Mouse (Mus musculus) forelimb bud, embryonic 11.5 days (tissue): ENCODE measurements around the gene Ccdc85b.

ENCODE experiments used
- DNase-seq: peaks from one replicate; pipeline ENCODE4 v3.0.0-alpha.2; 2012; ENCODE audit warnings: low read depth, low spot score

Ccdc85b gene

DNA sequence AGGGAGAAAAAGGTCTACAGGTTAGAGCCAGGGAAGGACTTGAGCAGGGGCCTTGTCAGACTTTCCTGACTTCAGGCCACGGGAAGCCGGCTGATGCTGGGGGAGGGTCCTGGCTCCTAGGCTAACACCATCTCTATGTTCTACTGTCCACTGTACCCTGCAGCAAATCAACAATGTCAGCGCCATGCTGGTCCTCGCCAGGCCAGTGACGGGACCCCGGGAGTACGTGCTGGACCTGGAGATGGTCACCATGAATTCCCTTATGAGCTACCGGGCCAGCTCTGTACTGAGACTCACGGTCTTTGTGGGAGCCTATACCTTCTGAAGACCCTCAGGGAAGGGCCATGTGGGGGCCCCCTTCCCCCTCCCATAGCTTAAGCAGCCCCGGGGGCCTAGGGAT, 23.7 kb upstream of the Ccdc85b start:
- DNase-seq, result no peak

- DNase-seq, result no peak
Observed at GRCm38 (mm10) chr19:5480016-5480415, 22.3 kb upstream of the Ccdc85b start.

GRCm38 (mm10) chr19:5477668-5478300, 20.1 kb upstream of the Ccdc85b start:
- DNase-seq, result no peak

DNA sequence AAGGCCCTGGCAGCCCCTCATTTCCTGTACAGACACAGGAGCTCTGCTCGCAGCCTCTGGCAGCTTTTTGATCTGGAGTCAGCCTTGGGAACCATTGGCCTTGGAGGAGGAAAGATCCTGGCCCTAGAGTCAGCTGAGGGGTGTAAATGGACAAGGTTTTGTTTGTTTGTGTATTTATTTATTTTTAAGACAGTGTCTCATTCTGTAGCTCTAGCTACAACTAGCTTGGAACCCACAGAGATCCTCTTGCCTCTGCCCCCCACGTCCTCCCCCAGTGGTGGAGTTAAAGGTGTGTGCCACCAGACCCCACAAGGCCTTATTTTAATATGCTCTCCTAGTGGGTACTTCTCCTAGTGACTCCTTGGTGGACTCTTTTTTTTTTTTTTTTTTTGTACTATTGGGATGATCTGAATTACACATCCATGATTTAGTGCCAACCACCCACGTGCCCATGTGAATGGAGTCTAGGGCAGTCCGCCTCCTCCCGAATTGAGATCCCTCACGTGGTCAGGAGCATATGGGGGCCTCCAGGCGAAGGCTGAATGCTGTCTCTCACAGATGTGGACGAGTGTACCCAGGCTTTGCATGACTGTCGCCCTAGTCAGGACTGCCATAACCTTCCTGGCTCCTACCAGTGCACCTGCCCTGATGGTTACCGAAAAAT, 19.4 kb upstream of the Ccdc85b start:
- DNase-seq, result no peak

- no peak for DNase-seq
Observed at GRCm38 (mm10) chr19:5475069-5475714, 17.5 kb upstream of the Ccdc85b start.

GRCm38 (mm10) chr19:5474281-5475068, 16.8 kb upstream of the Ccdc85b start:
- DNase-seq, result no peak

GRCm38 (mm10) chr19:5473720-5474119, 16.0 kb upstream of the Ccdc85b start, which contains the start of gene Efemp2:
Gene Efemp2 (plus strand): TSS chr19:5473954.
- peak; percentile 65 for DNase-seq

DNA sequence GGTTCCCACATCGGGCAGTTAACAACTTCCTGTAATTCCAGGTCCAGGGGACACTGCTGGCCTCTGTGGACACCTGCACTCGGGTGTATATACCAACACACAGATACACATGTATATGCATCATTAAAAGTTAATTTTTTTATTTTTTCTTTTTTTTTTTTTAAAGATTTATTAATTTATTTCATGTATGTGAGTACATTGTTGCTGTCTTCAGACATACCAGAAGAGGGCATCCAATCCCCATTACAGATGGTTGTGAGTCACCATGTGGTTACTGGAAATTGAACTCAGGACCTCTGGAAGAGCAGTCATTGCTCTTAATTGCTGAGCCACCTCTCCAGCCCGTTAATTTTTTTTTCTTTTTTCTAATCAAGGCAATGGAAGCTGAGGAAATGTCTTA, 15.2 kb upstream of the Ccdc85b start:
- no peak for DNase-seq

GRCm38 (mm10) chr19:5471846-5472245, 14.2 kb upstream of the Ccdc85b start:
- DNase-seq, result no peak

DNA sequence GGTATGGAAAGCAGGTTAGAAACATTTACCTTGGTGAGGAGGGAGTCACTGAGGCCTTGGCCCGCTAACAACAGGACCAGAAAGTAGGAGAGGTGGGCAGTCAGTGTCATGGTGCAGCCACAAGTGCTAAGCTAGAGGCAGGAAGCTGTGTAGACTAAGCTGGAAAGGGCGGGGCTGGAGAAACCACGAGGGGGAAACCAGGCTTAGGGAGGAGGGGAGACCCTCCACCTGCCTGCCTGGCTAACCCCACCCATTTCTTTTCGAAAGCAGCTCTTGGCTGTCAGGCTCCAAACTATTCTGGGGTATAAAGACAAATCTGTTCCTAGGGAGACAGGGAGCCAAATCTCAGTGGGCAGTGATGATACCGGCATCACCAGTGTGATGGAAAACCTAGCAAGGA, 10.7 kb upstream of the Ccdc85b start, which contains the start of gene Ctsw:
TSS of gene Ctsw (minus strand) at position 134 of the 400 bp plus-strand sequence.
- no peak for DNase-seq

DNA sequence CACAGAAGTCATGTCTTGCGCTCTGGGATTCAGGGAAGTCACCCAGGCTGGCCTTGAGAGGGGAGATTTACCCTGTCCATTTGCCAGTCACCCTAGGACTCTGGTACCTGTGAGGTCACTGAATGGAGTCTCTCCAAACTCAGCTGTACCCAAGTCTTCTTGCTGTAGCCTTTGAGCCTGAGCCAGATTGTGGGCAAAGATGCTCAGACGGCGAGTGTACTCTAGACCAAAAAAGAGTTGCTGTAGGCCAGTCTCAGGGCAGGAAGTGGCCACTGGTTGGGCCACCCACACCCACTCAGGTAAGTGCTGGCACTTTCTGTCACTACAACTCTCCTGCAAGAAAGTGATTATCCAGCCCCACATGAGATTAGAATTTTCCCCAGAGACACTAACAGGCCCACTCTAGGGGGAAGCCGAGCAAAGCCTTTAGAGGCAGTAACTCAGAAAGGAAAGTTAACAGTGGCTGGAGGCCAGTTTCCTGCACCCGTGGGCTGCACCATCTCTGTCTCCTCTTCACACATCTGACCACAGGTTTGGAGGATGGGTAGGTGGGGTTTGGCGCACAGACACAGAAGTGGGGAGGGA, 9.3 kb upstream of the Ccdc85b start:
- DNase-seq, result no peak

GRCm38 (mm10) chr19:5465037-5465436, 7.3 kb upstream of the Ccdc85b start:
- no peak for DNase-seq

GRCm38 (mm10) chr19:5463791-5464562, 6.3 kb upstream of the Ccdc85b start:
- DNase-seq, result peak; percentile 85

DNA sequence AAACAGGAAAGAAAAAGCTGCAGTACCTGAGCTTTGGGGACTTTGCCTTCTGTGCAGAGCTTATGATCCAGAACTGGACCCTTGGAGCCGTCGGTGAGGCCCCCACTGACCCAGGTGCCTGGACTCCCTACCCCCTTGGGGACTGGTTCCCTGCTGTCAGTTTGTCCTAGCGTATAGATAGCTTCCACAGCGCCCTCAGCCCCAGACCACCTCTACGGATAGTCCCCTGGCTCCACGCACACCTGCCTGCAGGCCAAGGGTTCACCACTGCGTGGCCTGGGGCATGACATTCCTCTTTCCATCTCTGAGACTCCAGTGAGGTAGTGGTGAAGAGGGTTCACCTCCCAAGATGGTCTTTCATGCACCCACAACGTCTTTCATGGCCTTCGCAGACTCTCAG, 5.5 kb upstream of the Ccdc85b start:
- DNase-seq, result no peak

DNA sequence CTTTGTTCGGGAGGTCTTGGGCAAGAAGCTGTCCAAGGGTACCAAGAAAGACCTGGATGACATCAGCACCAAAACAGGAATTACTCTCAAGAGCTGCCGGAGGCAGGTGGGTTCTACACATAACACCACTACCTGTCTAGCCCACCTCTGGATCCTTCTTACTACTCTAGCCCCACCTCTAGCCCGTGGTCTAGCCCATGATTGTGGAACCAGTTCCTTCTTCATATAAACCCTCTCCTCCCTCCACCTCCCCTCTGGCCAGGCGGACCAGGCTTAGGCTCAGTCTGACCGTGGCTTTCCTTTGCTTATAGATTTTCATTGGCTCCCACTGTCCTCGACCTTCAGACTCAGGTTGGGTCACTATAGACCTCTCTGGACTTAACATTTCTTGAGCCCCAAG, 3.7 kb upstream of the Ccdc85b start:
- DNase-seq, result no peak

DNA sequence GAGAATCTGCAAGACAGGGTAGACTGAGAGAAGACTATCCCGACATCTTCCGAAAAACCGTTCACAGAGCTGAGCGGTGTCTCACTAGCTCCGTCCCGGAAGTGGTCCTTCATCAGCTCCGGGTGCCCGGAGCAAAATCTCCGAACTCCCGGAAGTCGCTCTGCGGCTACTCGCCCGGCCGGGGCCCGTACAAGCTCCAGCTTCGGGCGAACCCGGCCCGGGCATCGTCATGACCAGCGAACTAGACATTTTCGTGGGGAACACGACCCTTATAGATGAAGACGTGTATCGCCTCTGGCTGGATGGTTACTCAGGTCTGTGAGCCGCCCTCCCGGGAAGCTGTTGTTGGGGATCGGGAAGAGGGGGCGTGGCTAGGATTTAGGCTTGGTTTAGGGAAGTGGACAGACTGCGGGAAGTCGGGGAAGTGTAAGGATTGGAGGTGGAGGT, 2.8 kb upstream of the Ccdc85b start, which contains the start of gene Fibp:
TSS of gene Fibp (plus strand) at position 151 of the 447 bp plus-strand sequence.
- peak; percentile 92 for DNase-seq

DNA sequence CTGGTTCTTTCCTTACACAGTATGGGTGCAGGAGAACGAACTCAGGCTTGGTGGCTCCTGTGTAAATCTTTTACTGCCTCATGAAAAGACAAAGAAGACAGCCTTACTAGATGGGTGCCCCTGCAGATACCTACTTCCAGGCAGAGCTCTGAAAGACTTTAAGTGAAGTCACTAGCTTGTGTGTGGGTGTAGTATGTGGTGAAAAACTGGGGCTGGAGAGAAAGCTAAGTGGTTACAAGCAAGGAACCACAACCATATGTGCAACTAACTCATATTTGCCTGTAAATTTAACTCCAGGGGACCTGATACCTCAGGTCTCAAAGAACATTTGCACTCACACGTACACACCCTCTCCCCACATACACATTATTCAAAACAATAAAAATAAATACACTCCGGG, 2.2 kb upstream of the Ccdc85b start:
- DNase-seq, result no peak

GRCm38 (mm10) chr19:5459019-5459418, 1.3 kb upstream of the Ccdc85b start:
- DNase-seq, result no peak

GRCm38 (mm10) chr19:5456922-5457745, 560 bp downstream of the Ccdc85b start:
- DNase-seq, result peak; percentile 88
